Mouse (Mus musculus): Measurements from ENCODE around the gene Ankrd28. TPM values are rescaled to one million over a fixed set of nuclear protein-coding genes. Genes with fewer than 3 reads are reported as not detected.
"Not testable (repeated sequence)": the region's sequence is repeated elsewhere in the genome, so short reads cannot be mapped to it uniquely, and the experiment has no call there.

The Ankrd28 gene
- polyA plus RNA-seq, 1 experiment from 2014 or later, result 7.9 TPM

DNA sequence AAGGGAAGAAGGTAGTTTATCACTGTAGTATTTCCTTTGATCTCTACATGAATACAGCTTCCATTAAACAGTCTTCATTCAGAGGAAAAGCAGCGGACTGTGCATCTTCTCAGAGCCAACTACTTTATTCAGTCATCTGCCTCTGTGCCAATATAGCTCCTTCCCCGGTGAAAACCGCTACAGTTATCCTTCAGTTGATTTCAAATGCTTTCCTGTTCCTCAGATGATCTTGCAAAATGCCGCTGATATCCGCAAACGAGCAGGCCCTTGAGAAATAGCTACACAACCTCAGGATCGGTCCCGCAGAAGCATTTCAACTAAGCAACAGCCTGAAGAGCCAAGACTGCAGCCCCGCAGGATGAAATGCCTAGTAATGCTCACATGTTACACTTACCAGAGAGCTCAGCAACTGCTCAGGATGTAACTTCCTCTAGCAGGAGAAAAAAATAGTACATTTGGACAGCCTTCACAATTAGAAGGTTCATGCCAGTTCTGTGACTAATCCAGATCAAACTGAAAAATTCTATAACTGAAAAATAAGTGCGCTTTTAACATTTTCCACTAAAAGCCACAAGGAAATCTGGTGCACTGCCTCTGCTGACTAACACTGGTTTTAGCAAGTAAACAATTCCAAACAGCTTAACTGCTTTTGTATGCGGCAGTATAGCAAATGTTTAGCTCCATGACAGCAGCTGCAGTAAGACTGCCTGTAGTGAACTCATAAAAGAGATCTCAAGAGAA lies 49.0 kb downstream of the Ankrd28 start:
- no peaks in the 10 kb centered on the region for H3K36me3 ChIP-seq (ENCODE audit: control insufficient read depth, insufficient read depth, low read length)
- ATAC-seq, result peak; percentile 84
- H3K27ac ChIP-seq (ENCODE audit: low read depth, low read length), result peak overlapping the region; percentile 77
- H3K9me3 ChIP-seq (ENCODE audit: control insufficient read depth, low read length), result no peaks in the 10 kb centered on the region
- peak overlapping the region; percentile 45 for H3K9ac ChIP-seq (ENCODE audit: low read depth, low read length)
- H3K4me3 ChIP-seq (ENCODE audit: low read length), result peak overlapping the region; percentile 35
- peak overlapping the region; percentile 59 for H3K4me2 ChIP-seq (ENCODE audit: low read length)
- peaks cover 17% of the 10 kb centered on the region for H3K4me1 ChIP-seq (ENCODE audit: control insufficient read depth, insufficient read depth, low read depth, low read length)
- no peaks in the 10 kb centered on the region for H3K27me3 ChIP-seq (replicated peaks; ENCODE audit: control insufficient read depth, insufficient read depth, low read length)
- WGBS, result 9% methylated on average over 11 of the region's 11 CpGs

- peak; percentile 55 for ATAC-seq
- no peaks in the 10 kb centered on the region for H3K36me3 ChIP-seq (ENCODE audit: control insufficient read depth, insufficient read depth, low read length)
- H3K9ac ChIP-seq (ENCODE audit: low read depth, low read length), result peak overlapping the region; percentile 45
- no peaks in the 10 kb centered on the region for H3K27me3 ChIP-seq (replicated peaks; ENCODE audit: control insufficient read depth, insufficient read depth, low read length)
- H3K4me3 ChIP-seq (ENCODE audit: low read length), result peak overlapping the region; percentile 35
- WGBS, result 21% methylated on average over 11 of the region's 11 CpGs
- peak overlapping the region; percentile 59 for H3K4me2 ChIP-seq (ENCODE audit: low read length)
- no peaks in the 10 kb centered on the region for H3K9me3 ChIP-seq (ENCODE audit: control insufficient read depth, low read length)
- H3K4me1 ChIP-seq (ENCODE audit: control insufficient read depth, insufficient read depth, low read depth, low read length), result peaks cover 17% of the 10 kb centered on the region
- peak overlapping the region; percentile 77 for H3K27ac ChIP-seq (ENCODE audit: low read depth, low read length)
These were observed 49.8 kb downstream of the Ankrd28 start for GRCm38 (mm10) chr14:31780412-31781233.

- Histone ChIP-seq H3K4me2 (ENCODE audit: low read length) (no peak overlapping the region), H3K36me3 (ENCODE audit: control insufficient read depth, insufficient read depth, low read length) (no peaks in the 10 kb centered on the region), H3K27me3 (replicated peaks; ENCODE audit: control insufficient read depth, insufficient read depth, low read length) (no peaks in the 10 kb centered on the region), H3K4me3 (ENCODE audit: low read length) (no peak overlapping the region), H3K9me3 (ENCODE audit: control insufficient read depth, low read length) (no peaks in the 10 kb centered on the region), H3K9ac (ENCODE audit: low read depth, low read length) (no peak overlapping the region), H3K4me1 (ENCODE audit: control insufficient read depth, insufficient read depth, low read depth, low read length) (no peaks in the 10 kb centered on the region), H3K27ac (ENCODE audit: low read depth, low read length) (no peak overlapping the region)
- WGBS, result 94% methylated on average over 4 of the region's 4 CpGs
- no peak for ATAC-seq
These were observed 56.9 kb downstream of the Ankrd28 start for GRCm38 (mm10) chr14:31773518-31773917.

GRCm38 (mm10) chr14:31772251-31772650 lies 58.2 kb downstream of the Ankrd28 start:
- Histone ChIP-seq H3K4me1 (ENCODE audit: control insufficient read depth, insufficient read depth, low read depth, low read length) (no peaks in the 10 kb centered on the region), H3K27me3 (replicated peaks; ENCODE audit: control insufficient read depth, insufficient read depth, low read length) (no peaks in the 10 kb centered on the region), H3K9me3 (ENCODE audit: control insufficient read depth, low read length) (no peaks in the 10 kb centered on the region), H3K27ac (ENCODE audit: low read depth, low read length) (no peak overlapping the region), H3K36me3 (ENCODE audit: control insufficient read depth, insufficient read depth, low read length) (no peaks in the 10 kb centered on the region), H3K4me3 (ENCODE audit: low read length) (no peak overlapping the region), H3K9ac (ENCODE audit: low read depth, low read length) (no peak overlapping the region), H3K4me2 (ENCODE audit: low read length) (no peak overlapping the region)
- no peak for ATAC-seq

GRCm38 (mm10) chr14:31768531-31768930 lies 61.9 kb downstream of the Ankrd28 start:
- WGBS, result 85% methylated on average over 3 of the region's 3 CpGs

DNA sequence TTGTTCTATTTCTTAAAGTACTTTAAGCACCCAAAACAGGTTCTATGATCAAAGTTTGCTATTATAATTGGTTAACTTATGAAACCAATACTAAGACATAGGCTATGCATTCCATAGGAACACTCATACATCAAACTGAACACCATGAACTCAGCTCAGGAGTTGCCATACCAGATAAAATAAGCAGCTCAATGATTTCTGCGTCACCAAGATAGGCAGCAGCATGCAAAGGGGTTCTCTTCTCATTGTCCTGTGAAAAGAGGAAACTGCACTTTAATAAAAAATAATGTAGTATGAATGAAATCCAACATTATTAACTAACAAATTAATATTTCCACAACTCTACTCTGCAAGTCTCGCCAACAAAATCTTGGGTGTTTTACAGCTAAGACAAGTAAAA lies 66.4 kb downstream of the Ankrd28 start:
- 91% methylated on average over 2 of the region's 2 CpGs for WGBS
- peaks cover 2% of the 10 kb centered on the region; the same call in 1 of the 2 replicates for H3K36me3 ChIP-seq (ENCODE audit: control insufficient read depth, insufficient read depth, low read length)
- no peak for ATAC-seq
- H3K4me3 ChIP-seq (ENCODE audit: low read length), result no peak overlapping the region
- no peaks in the 10 kb centered on the region for H3K9me3 ChIP-seq (ENCODE audit: control insufficient read depth, low read length)
- no peak overlapping the region for H3K4me2 ChIP-seq (ENCODE audit: low read length)
- H3K27me3 ChIP-seq (replicated peaks; ENCODE audit: control insufficient read depth, insufficient read depth, low read length), result no peaks in the 10 kb centered on the region
- no peaks in the 10 kb centered on the region for H3K4me1 ChIP-seq (ENCODE audit: control insufficient read depth, insufficient read depth, low read depth, low read length)
- no peak overlapping the region for H3K9ac ChIP-seq (ENCODE audit: low read depth, low read length)
- H3K27ac ChIP-seq (ENCODE audit: low read depth, low read length), result no peak overlapping the region

More at GRCm38 (mm10) chr14:31768531-31768930, 61.9 kb downstream of the Ankrd28 start:
- Histone ChIP-seq H3K27ac (ENCODE audit: low read depth, low read length) (no peak overlapping the region), H3K4me3 (ENCODE audit: low read length) (no peak overlapping the region), H3K4me1 (ENCODE audit: control insufficient read depth, insufficient read depth, low read depth, low read length) (no peaks in the 10 kb centered on the region), H3K9me3 (ENCODE audit: control insufficient read depth, low read length) (no peaks in the 10 kb centered on the region), H3K27me3 (replicated peaks; ENCODE audit: control insufficient read depth, insufficient read depth, low read length) (no peaks in the 10 kb centered on the region), H3K36me3 (ENCODE audit: control insufficient read depth, insufficient read depth, low read length) (no peaks in the 10 kb centered on the region), H3K9ac (ENCODE audit: low read depth, low read length) (no peak overlapping the region), H3K4me2 (ENCODE audit: low read length) (no peak overlapping the region)
- ATAC-seq, result no peak

- Histone ChIP-seq H3K36me3 (ENCODE audit: control insufficient read depth, insufficient read depth, low read length) (peaks cover 2% of the 10 kb centered on the region; the same call in 1 of the 2 replicates), H3K4me1 (ENCODE audit: control insufficient read depth, insufficient read depth, low read depth, low read length) (no peaks in the 10 kb centered on the region), H3K27me3 (replicated peaks; ENCODE audit: control insufficient read depth, insufficient read depth, low read length) (no peaks in the 10 kb centered on the region), H3K4me3 (ENCODE audit: low read length) (no peak overlapping the region), H3K9me3 (ENCODE audit: control insufficient read depth, low read length) (no peaks in the 10 kb centered on the region), H3K27ac (ENCODE audit: low read depth, low read length) (no peak overlapping the region), H3K9ac (ENCODE audit: low read depth, low read length) (no peak overlapping the region), H3K4me2 (ENCODE audit: low read length) (no peak overlapping the region)
- ATAC-seq, result no peak
- 91% methylated on average over 7 of the region's 7 CpGs for WGBS
These were observed 68.7 kb downstream of the Ankrd28 start for GRCm38 (mm10) chr14:31761727-31762126.

DNA sequence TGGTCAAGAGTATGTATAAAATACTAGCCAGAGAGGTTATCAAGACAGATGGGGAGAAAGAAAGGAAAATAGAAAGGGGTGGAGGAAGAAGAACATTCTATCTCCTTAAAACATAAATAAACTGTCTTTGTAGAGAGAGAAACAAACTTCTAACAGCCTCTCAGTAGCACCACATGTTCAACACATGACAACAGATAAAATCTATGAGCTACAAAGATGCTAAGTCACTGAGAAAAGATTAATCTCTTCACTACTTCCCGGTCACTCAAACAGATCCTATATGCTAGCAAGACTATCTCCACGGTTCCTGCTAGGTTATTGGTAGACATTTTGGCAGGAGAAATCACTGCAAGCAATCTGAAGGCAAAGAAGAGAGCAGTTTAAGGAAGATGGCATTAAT lies 71.3 kb downstream of the Ankrd28 start:
- H3K4me2 ChIP-seq (ENCODE audit: low read length), result no peak overlapping the region
- 89% methylated on average over 2 of the region's 2 CpGs for WGBS
- H3K4me3 ChIP-seq (ENCODE audit: low read length), result no peak overlapping the region
- no peaks in the 10 kb centered on the region for H3K4me1 ChIP-seq (ENCODE audit: control insufficient read depth, insufficient read depth, low read depth, low read length)
- H3K9me3 ChIP-seq (ENCODE audit: control insufficient read depth, low read length), result no peaks in the 10 kb centered on the region
- no peak for ATAC-seq
- H3K9ac ChIP-seq (ENCODE audit: low read depth, low read length), result no peak overlapping the region
- H3K36me3 ChIP-seq (ENCODE audit: control insufficient read depth, insufficient read depth, low read length), result peaks cover 2% of the 10 kb centered on the region; the same call in 1 of the 2 replicates
- no peak overlapping the region for H3K27ac ChIP-seq (ENCODE audit: low read depth, low read length)
- H3K27me3 ChIP-seq (replicated peaks; ENCODE audit: control insufficient read depth, insufficient read depth, low read length), result no peaks in the 10 kb centered on the region

GRCm38 (mm10) chr14:31758410-31758809 lies 72.0 kb downstream of the Ankrd28 start:
- WGBS, result over 99% methylated on average over 3 of the region's 3 CpGs
- not testable (repeated sequence) for H3K27me3 ChIP-seq (replicated peaks; ENCODE audit: control insufficient read depth, insufficient read depth, low read length); ATAC-seq; H3K4me2 ChIP-seq (ENCODE audit: low read length); H3K27ac ChIP-seq (ENCODE audit: low read depth, low read length); H3K9ac ChIP-seq (ENCODE audit: low read depth, low read length); H3K4me1 ChIP-seq (ENCODE audit: control insufficient read depth, insufficient read depth, low read depth, low read length); H3K36me3 ChIP-seq (ENCODE audit: control insufficient read depth, insufficient read depth, low read length); H3K4me3 ChIP-seq (ENCODE audit: low read length); H3K9me3 ChIP-seq (ENCODE audit: control insufficient read depth, low read length)
